Mouse (Mus musculus): ENCODE data around the gene Parvb.
A peak's percentile ranks its signal among the peaks of the same experiment; 100 is the strongest.

Parvb gene

GRCm38 (mm10) chr15:84216461-84217084 is 15.3 kb upstream of the Parvb start:
- no peak for DNase-seq (ENCODE audit: low read depth, low spot score)

GRCm38 (mm10) chr15:84217969-84218782 is 13.7 kb upstream of the Parvb start:
- DNase-seq (ENCODE audit: low read depth, low spot score), result no peak

GRCm38 (mm10) chr15:84218783-84219271 is 13.0 kb upstream of the Parvb start:
- no peak for DNase-seq (ENCODE audit: low read depth, low spot score)

- no peak for DNase-seq (ENCODE audit: low read depth, low spot score)
Observed at GRCm38 (mm10) chr15:84221539-84221938, 10.3 kb upstream of the Parvb start.

GRCm38 (mm10) chr15:84223423-84223822 is 8.4 kb upstream of the Parvb start:
- DNase-seq (ENCODE audit: low read depth, low spot score), result no peak

- DNase-seq (ENCODE audit: low read depth, low spot score), result no peak
Observed at GRCm38 (mm10) chr15:84224779-84225178, 7.1 kb upstream of the Parvb start.

- no peak for DNase-seq (ENCODE audit: low read depth, low spot score)
Observed at GRCm38 (mm10) chr15:84226918-84227317, 4.9 kb upstream of the Parvb start.

- DNase-seq (ENCODE audit: low read depth, low spot score), result peak; percentile 24
Observed at GRCm38 (mm10) chr15:84230661-84231060, 1.2 kb upstream of the Parvb start.

GRCm38 (mm10) chr15:84231113-84231712 is 630 bp upstream of the Parvb start:
- DNase-seq (ENCODE audit: low read depth, low spot score), result peak; percentile 29

- no peak for DNase-seq (ENCODE audit: low read depth, low spot score)
Observed at GRCm38 (mm10) chr15:84232609-84233008, 766 bp downstream of the Parvb start.

- no peak for DNase-seq (ENCODE audit: low read depth, low spot score)
Observed at GRCm38 (mm10) chr15:84234794-84235581, 3.1 kb downstream of the Parvb start.

- DNase-seq (ENCODE audit: low read depth, low spot score), result no peak
Observed at GRCm38 (mm10) chr15:84235646-84236045, 3.8 kb downstream of the Parvb start.

- no peak for DNase-seq (ENCODE audit: low read depth, low spot score)
Observed at GRCm38 (mm10) chr15:84238552-84238951, 6.7 kb downstream of the Parvb start.

GRCm38 (mm10) chr15:84238991-84239401 is 7.2 kb downstream of the Parvb start:
- DNase-seq (ENCODE audit: low read depth, low spot score), result no peak

GRCm38 (mm10) chr15:84241520-84241919 is 9.7 kb downstream of the Parvb start:
- DNase-seq (ENCODE audit: low read depth, low spot score), result no peak

GRCm38 (mm10) chr15:84245104-84245503 is 13.3 kb downstream of the Parvb start:
- DNase-seq (ENCODE audit: low read depth, low spot score), result no peak

- DNase-seq (ENCODE audit: low read depth, low spot score), result no peak
Observed at GRCm38 (mm10) chr15:84246195-84246594, 14.4 kb downstream of the Parvb start.

- DNase-seq (ENCODE audit: low read depth, low spot score), result no peak
Observed at GRCm38 (mm10) chr15:84247309-84247708, 15.5 kb downstream of the Parvb start.

GRCm38 (mm10) chr15:84251227-84251626 is 19.4 kb downstream of the Parvb start:
- no peak for DNase-seq (ENCODE audit: low read depth, low spot score)

GRCm38 (mm10) chr15:84252645-84253044 is 20.8 kb downstream of the Parvb start:
- no peak for DNase-seq (ENCODE audit: low read depth, low spot score)

- no peak for DNase-seq (ENCODE audit: low read depth, low spot score)
Observed at GRCm38 (mm10) chr15:84253757-84254156, 21.9 kb downstream of the Parvb start.

- DNase-seq (ENCODE audit: low read depth, low spot score), result no peak
Observed at GRCm38 (mm10) chr15:84254387-84254786, 22.5 kb downstream of the Parvb start.
